Mouse (Mus musculus) hindbrain, embryonic 16.5 days (tissue): Measurements from ENCODE around the gene Nup54. TPM values are rescaled to one million over a fixed set of nuclear protein-coding genes. Genes with fewer than 3 reads are reported as not detected.
A peak's percentile ranks its signal among the peaks of the same experiment; 100 is the strongest.

Source experiments
- ATAC-seq: fragments of 200-750 bp; cut with Nextera tagmentation; 2 replicates; pipeline ENCODE4 v1.8.0; 2017; ENCODE audit warnings: moderate TSS enrichment, moderate library complexity
- H3K27ac ChIP-seq: fragments of 300-500 bp; sonication (generic); 2 replicates; pipeline ENCODE4 v1.5.1; 2014; ENCODE audit warnings: low read depth, mild to moderate bottlenecking, control low read depth, low read length, moderate library complexity
- H3K27me3 ChIP-seq: fragments of 300-500 bp; sonication (generic); replicated peaks from 2 replicates; pipeline ENCODE4 v1.6.1; 2014; ENCODE audit warnings: low read length; ENCODE audit not compliant: control insufficient read depth, insufficient read depth
- H3K36me3 ChIP-seq: fragments of 300-500 bp; sonication (generic); 2 replicates; pipeline ENCODE4 v1.6.1; 2014; ENCODE audit warnings: mild to moderate bottlenecking, low read length, moderate library complexity, mixed read lengths; ENCODE audit not compliant: control insufficient read depth, insufficient read depth
- H3K4me1 ChIP-seq: fragments of 300-500 bp; sonication (generic); 2 replicates; pipeline ENCODE4 v1.6.1; 2014; ENCODE audit warnings: low read depth, low read length; ENCODE audit not compliant: control insufficient read depth, insufficient read depth
- H3K4me2 ChIP-seq: fragments of 300-500 bp; sonication (generic); 2 replicates; pipeline ENCODE4 v1.6.1; 2014; ENCODE audit warnings: mild to moderate bottlenecking, low read length, control low read depth, moderate library complexity
- H3K4me3 ChIP-seq: fragments of 300-500 bp; sonication (generic); 2 replicates; pipeline ENCODE4 v1.5.1; 2014; ENCODE audit warnings: mild to moderate bottlenecking, low read length, control low read depth, moderate library complexity
- H3K9ac ChIP-seq: fragments of 300-500 bp; sonication (generic); 2 replicates; pipeline ENCODE4 v1.6.1; 2014; ENCODE audit warnings: low read depth, mild to moderate bottlenecking, control low read depth, low read length, moderate library complexity
- H3K9me3 ChIP-seq: fragments of 300-500 bp; sonication (generic); 2 replicates; pipeline ENCODE4 v1.6.1; 2014; ENCODE audit warnings: mild to moderate bottlenecking, low read length, moderate library complexity; ENCODE audit not compliant: control insufficient read depth
- WGBS: fragments of 180-500 bp; shearing (Covaris S2); extraction: QIAGEN DNeasy Blood & Tissue Kit; methylation state at CpG from one replicate; pipeline ENCODE4 v1.1.7; 2014; 5-methylcytosine and 5-hydroxymethylcytosine counted together
- polyA plus RNA-seq: library from polyadenylated mRNA; unstranded; fragments of >200 nt; fragmentation: Nextera tagmentation; extraction: Ambion mirVana; gene quantifications from 2 replicates; pipeline ENCODE4 v1.2.1, GENCODE M21; 2015

The Nup54 gene
- polyA plus RNA-seq, 1 experiment from 2014 or later: 58.3 TPM

DNA sequence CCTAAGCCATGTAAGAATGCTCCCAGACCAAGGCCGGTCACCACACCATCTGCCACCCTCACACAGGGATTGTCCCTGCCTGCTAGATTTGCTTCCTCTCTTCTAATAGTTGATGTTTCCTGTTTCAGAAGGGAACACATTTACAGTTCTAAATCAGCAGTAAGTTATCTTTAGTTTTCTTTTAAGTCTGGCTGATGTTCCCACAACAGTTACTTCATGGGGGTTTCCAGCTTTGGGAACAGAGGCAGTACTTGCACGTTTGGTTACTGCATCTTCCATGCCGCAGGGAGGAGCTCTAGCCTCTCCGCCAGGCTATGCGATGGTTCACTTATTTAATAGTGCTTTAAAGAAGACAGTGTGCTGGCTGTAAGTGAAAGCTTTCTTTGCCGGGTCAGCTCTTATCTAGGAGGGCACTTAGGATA lies 60.3 kb downstream of the Nup54 start:
- H3K9ac ChIP-seq: no peak overlapping the region
- H3K4me2 ChIP-seq: no peak overlapping the region
- H3K4me1 ChIP-seq: no peaks in the 10 kb centered on the region
- no peaks in the 10 kb centered on the region for H3K36me3 ChIP-seq
- H3K27me3 ChIP-seq: no peaks in the 10 kb centered on the region
- no peak overlapping the region for H3K4me3 ChIP-seq
- no peak overlapping the region for H3K27ac ChIP-seq
- WGBS: 71% methylated on average over 6 of the region's 6 CpGs
- no peaks in the 10 kb centered on the region for H3K9me3 ChIP-seq
- ATAC-seq: no peak

DNA sequence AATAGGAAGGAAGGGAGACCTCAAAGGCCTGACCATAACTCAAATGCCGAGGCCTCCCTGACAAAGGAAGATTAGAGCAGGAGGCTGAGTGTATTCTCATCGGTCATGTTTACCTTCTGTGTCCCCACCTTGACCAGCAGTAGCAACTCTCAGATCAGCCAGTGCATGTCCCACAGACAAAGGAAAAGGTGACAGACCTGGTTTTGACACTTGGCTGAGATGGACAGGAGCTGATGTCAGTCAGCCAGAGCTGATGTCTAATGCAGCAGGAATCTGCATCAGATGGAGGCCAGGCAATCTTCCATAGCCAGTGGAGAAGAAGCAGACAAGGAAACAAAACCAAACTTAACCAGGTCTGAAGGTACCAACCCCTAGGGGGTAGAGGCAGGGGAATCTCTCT lies 62.4 kb downstream of the Nup54 start:
- ATAC-seq: no peak
- H3K36me3 ChIP-seq: no peaks in the 10 kb centered on the region

DNA sequence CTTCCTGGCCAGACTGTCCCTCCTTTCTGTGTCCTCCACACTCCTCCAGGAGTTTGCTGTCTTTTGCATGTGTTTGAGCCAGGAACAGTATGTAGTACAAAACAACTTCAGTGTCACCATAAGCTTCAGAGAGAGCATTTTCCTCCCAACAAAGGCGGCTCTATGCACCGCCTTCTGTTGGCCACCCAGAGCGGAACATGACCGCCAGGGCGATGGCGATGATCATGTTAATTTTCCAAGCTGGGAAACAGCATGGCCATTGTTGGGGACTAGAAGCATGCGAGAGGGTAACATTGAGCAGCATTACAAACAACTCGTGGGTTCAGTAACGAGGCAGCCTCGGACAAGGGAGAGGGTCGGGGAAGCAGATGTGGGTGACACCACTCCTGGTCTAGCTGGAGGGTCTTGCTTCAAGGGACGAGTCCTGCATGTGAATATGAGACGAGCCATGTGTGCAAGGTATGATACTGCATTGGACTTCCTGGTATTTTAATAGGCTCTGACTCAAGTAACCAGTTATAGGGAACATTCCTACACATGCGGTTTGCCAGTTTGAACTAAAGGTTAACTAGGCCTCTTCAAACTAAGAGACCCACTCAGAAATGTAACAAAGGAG lies 63.5 kb downstream of the Nup54 start:
- H3K9me3 ChIP-seq: no peaks in the 10 kb centered on the region
- no peaks in the 10 kb centered on the region for H3K36me3 ChIP-seq
- WGBS: 64% methylated on average over 14 of the region's 14 CpGs
- H3K4me2 ChIP-seq: no peak overlapping the region
- no peak overlapping the region for H3K9ac ChIP-seq
- ATAC-seq: peak; percentile 60
- no peaks in the 10 kb centered on the region for H3K27me3 ChIP-seq
- H3K4me1 ChIP-seq: no peaks in the 10 kb centered on the region
- H3K27ac ChIP-seq: no peak overlapping the region
- no peak overlapping the region for H3K4me3 ChIP-seq

More for the DNA sequence above, 62.4 kb downstream of the Nup54 start:
- no peak overlapping the region for H3K9ac ChIP-seq
- no peaks in the 10 kb centered on the region for H3K9me3 ChIP-seq
- 83% methylated on average over 2 of the region's 2 CpGs for WGBS
- H3K4me1 ChIP-seq: no peaks in the 10 kb centered on the region
- H3K27me3 ChIP-seq: no peaks in the 10 kb centered on the region
- no peak overlapping the region for H3K4me3 ChIP-seq
- no peak overlapping the region for H3K27ac ChIP-seq
- no peak overlapping the region for H3K4me2 ChIP-seq

GRCm38 (mm10) chr5:92370891-92371290 lies 64.1 kb downstream of the Nup54 start:
- Histone ChIP-seq H3K4me2 (no peak overlapping the region), H3K4me3 (no peak overlapping the region), H3K27me3 (no peaks in the 10 kb centered on the region), H3K36me3 (no peaks in the 10 kb centered on the region), H3K9ac (no peak overlapping the region), H3K4me1 (no peaks in the 10 kb centered on the region), H3K9me3 (no peaks in the 10 kb centered on the region), H3K27ac (no peak overlapping the region)
- ATAC-seq: peak; percentile 28; the same call in 1 of the 2 replicates
- 66% methylated on average over 6 of the region's 6 CpGs for WGBS

GRCm38 (mm10) chr5:92370392-92370791 lies 64.6 kb downstream of the Nup54 start:
- Histone ChIP-seq H3K27me3 (no peaks in the 10 kb centered on the region), H3K4me3 (no peak overlapping the region), H3K9me3 (no peaks in the 10 kb centered on the region), H3K9ac (no peak overlapping the region), H3K36me3 (no peaks in the 10 kb centered on the region), H3K4me2 (no peak overlapping the region), H3K27ac (no peak overlapping the region), H3K4me1 (no peaks in the 10 kb centered on the region)
- 84% methylated on average over 6 of the region's 6 CpGs for WGBS
- no peak for ATAC-seq

- WGBS: 54% methylated on average over 13 of the region's 13 CpGs
- no peaks in the 10 kb centered on the region for H3K9me3 ChIP-seq
- no peaks in the 10 kb centered on the region for H3K36me3 ChIP-seq
- H3K9ac ChIP-seq: no peak overlapping the region
- no peaks in the 10 kb centered on the region for H3K27me3 ChIP-seq
- ATAC-seq: peak; percentile 91
- H3K4me3 ChIP-seq: no peak overlapping the region
- H3K27ac ChIP-seq: no peak overlapping the region
- H3K4me2 ChIP-seq: no peak overlapping the region
- no peaks in the 10 kb centered on the region for H3K4me1 ChIP-seq
Measured at GRCm38 (mm10) chr5:92369151-92369994, 65.6 kb downstream of the Nup54 start.

DNA sequence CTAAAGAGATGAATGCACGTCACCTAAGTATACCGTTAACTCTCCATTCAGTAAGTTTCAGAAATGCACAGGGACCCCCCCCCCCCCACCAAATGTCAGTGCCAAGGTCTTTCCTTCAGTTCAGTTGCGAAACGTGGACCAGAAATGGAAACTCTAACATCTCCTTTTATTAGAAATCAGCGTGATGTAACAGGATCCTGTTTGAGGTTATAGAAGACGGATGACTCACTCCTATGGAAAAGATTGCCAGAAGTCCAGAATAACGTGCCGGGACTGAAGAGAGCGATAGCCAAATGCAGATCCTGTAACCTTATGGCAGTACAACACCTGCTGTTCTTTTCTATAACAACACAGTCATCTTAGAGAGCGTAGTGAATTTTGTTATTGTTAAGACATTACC lies 66.6 kb downstream of the Nup54 start:
- Histone ChIP-seq H3K36me3 (no peaks in the 10 kb centered on the region), H3K4me1 (no peaks in the 10 kb centered on the region), H3K9ac (no peak overlapping the region), H3K27me3 (no peaks in the 10 kb centered on the region), H3K4me2 (no peak overlapping the region), H3K4me3 (no peak overlapping the region), H3K9me3 (no peaks in the 10 kb centered on the region), H3K27ac (no peak overlapping the region)
- WGBS: 68% methylated on average over 10 of the region's 10 CpGs
- no peak for ATAC-seq

GRCm38 (mm10) chr5:92366565-92366964 lies 68.5 kb downstream of the Nup54 start:
- no peak for ATAC-seq
- Histone ChIP-seq H3K36me3 (no peaks in the 10 kb centered on the region), H3K9me3 (no peaks in the 10 kb centered on the region), H3K4me2 (no peak overlapping the region), H3K4me3 (no peak overlapping the region), H3K27me3 (no peaks in the 10 kb centered on the region), H3K27ac (no peak overlapping the region), H3K9ac (no peak overlapping the region), H3K4me1 (no peaks in the 10 kb centered on the region)
- 83% methylated on average over 6 of the region's 6 CpGs for WGBS
